Mouse (Mus musculus): ENCODE results near the gene Adm. TPM values are rescaled to one million over a fixed set of nuclear protein-coding genes. Genes with fewer than 3 reads are reported as not detected.
"Not testable (repeated sequence)": the region's sequence is repeated elsewhere in the genome, so short reads cannot be mapped to it uniquely, and the experiment has no call there.

Gene Adm
- not detected in 2 replicates for polyA plus RNA-seq (2012)

- Histone ChIP-seq H3K4me3 (replicated peaks) (peak within 1 kb of the TSS; percentile 23), H3K9me3 (ENCODE audit: control insufficient read depth, low read length) (peaks cover 2% of the 10 kb centered on the region; the same call in 1 of the 2 replicates), H3K27me3 (ENCODE audit: control insufficient read depth) (peaks cover 80% of the 10 kb centered on the region), H3K4me1 (ENCODE audit: control insufficient read depth) (no peaks in the 10 kb centered on the region; the same call in 1 of the 2 replicates), H3K36me3 (ENCODE audit: control insufficient read depth) (no peaks in the 10 kb centered on the region)
- TF ChIP-seq GATA1 (IDR thresholded peaks at IDR 0.05; ENCODE audit: low read length) = no peak
- TF ChIP-seq TAL1 (IDR thresholded peaks at IDR 0.05; ENCODE audit: low read length) = no peak
Measured at GRCm38 (mm10) chr7:110627486-110628272, at the start of gene Adm. TSS of gene Adm (plus strand) at chr7:110627661.

DNA sequence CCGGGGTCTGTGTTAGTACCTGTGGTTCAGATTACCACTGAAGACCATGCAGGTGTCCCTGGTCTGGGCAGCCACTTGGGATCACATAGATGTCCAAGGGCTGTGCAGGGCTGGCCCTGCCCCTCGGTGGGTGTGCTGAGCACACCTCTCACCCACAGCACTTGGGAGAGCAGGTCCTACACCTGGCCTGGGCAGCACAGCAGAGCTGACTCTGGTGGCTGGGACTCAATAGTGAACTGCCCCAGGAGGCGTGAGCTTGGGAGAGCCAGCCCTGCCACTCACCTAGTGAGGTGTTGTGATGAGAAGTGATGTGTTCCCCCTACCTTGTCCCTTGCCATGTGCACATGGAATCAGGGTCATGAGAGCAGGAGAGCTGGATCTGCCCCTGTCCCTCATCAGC, 43.8 kb upstream of the Adm start:
- Histone ChIP-seq H3K9me3 (ENCODE audit: control insufficient read depth, low read length) (no peaks in the 10 kb centered on the region), H3K4me3 (replicated peaks) (no peak overlapping the region), H3K36me3 (ENCODE audit: control insufficient read depth) (no peaks in the 10 kb centered on the region), H3K27me3 (ENCODE audit: control insufficient read depth) (no peaks in the 10 kb centered on the region), H3K4me1 (ENCODE audit: control insufficient read depth) (no peaks in the 10 kb centered on the region)
- TF ChIP-seq GATA1 (IDR thresholded peaks at IDR 0.05; ENCODE audit: low read length) (no peak), TAL1 (IDR thresholded peaks at IDR 0.05; ENCODE audit: low read length) (no peak)

DNA sequence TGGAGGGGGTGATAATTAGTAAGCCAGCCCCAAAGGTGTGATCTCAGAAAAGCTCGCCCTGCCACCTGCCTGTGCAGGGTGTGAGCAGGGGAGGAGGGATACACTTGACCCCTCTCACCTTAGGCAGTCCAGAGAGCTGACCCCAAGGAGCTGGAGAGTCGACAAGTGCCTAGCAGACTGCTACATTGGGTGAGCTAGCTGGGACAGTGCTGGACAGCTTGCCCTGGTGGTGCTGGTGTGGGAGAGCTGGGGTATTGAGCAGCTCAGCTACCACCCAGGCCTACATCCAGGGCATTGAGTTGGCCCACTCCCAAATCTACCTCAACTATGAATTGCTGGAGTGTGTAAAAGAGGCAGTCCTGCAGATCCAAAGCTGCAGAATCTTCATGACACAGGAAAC, 43.3 kb upstream of the Adm start:
- H3K36me3 ChIP-seq (ENCODE audit: control insufficient read depth) = no peaks in the 10 kb centered on the region

DNA sequence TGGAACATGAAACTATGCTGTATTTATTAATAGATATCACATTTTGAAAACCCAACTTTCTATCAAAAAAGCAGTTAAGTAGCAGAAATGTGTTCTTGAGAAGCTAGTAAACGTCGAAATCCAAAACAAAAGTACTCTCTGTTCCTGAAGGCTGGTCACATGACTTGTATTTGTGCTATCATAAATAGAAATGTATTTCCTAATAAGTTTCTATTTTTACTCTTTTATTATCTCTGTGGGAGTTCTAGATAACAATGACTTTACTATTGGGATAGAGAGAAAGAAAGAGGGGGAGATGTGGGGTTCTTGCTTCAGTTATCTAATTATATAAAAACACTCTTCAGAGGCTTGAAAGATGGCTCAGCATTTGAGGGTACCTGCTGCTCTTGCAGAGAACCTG, 42.2 kb upstream of the Adm start:
- no peak for TF ChIP-seq GATA1 (IDR thresholded peaks at IDR 0.05; ENCODE audit: low read length)
- Histone ChIP-seq H3K4me1 (ENCODE audit: control insufficient read depth) (no peaks in the 10 kb centered on the region), H3K36me3 (ENCODE audit: control insufficient read depth) (no peaks in the 10 kb centered on the region), H3K4me3 (replicated peaks) (no peak overlapping the region), H3K27me3 (ENCODE audit: control insufficient read depth) (no peaks in the 10 kb centered on the region), H3K9me3 (ENCODE audit: control insufficient read depth, low read length) (no peaks in the 10 kb centered on the region)

More for the DNA sequence above, 43.3 kb upstream of the Adm start:
- H3K9me3 ChIP-seq (ENCODE audit: control insufficient read depth, low read length) = no peaks in the 10 kb centered on the region
- TF ChIP-seq TAL1 (IDR thresholded peaks at IDR 0.05; ENCODE audit: low read length) = no peak
- TF ChIP-seq GATA1 (IDR thresholded peaks at IDR 0.05; ENCODE audit: low read length) = no peak
- no peak overlapping the region for H3K4me3 ChIP-seq (replicated peaks)
- H3K4me1 ChIP-seq (ENCODE audit: control insufficient read depth) = no peaks in the 10 kb centered on the region
- H3K27me3 ChIP-seq (ENCODE audit: control insufficient read depth) = no peaks in the 10 kb centered on the region

GRCm38 (mm10) chr7:110587721-110588120, 39.7 kb upstream of the Adm start:
- Histone ChIP-seq H3K9me3 (ENCODE audit: control insufficient read depth, low read length) (no peaks in the 10 kb centered on the region), H3K36me3 (ENCODE audit: control insufficient read depth) (no peaks in the 10 kb centered on the region), H3K4me3 (replicated peaks) (no peak overlapping the region), H3K4me1 (ENCODE audit: control insufficient read depth) (no peaks in the 10 kb centered on the region), H3K27me3 (ENCODE audit: control insufficient read depth) (no peaks in the 10 kb centered on the region)
- TF ChIP-seq TAL1 (IDR thresholded peaks at IDR 0.05; ENCODE audit: low read length) = no peak
- TF ChIP-seq GATA1 (IDR thresholded peaks at IDR 0.05; ENCODE audit: low read length) = no peak

DNA sequence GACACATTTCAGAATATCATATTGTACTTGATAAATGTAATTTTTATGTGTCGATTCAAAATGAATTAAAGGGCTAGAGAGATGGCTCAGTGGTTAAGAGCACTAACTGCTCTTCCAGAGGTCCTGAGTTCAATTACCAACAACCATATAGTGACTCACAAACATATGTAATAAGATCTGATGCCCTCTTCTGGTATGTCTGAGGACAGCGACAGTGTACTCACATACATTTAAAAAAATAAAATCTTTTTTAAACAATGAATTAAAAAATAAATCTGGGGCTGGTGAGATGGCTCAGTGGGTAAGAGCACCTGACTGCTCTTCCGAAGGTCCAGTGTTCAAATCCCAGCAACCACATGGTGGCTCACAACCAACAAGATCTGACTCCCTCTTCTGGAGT, 33.5 kb upstream of the Adm start:
- H3K27me3 ChIP-seq (ENCODE audit: control insufficient read depth); H3K4me3 ChIP-seq (replicated peaks); H3K4me1 ChIP-seq (ENCODE audit: control insufficient read depth); H3K9me3 ChIP-seq (ENCODE audit: control insufficient read depth, low read length); H3K36me3 ChIP-seq (ENCODE audit: control insufficient read depth): not testable (repeated sequence)

- H3K9me3 ChIP-seq (ENCODE audit: control insufficient read depth, low read length) = no peaks in the 10 kb centered on the region
- no peaks in the 10 kb centered on the region for H3K36me3 ChIP-seq (ENCODE audit: control insufficient read depth)
- H3K4me3 ChIP-seq (replicated peaks) = no peak overlapping the region
- H3K27me3 ChIP-seq (ENCODE audit: control insufficient read depth) = no peaks in the 10 kb centered on the region
- no peaks in the 10 kb centered on the region for H3K4me1 ChIP-seq (ENCODE audit: control insufficient read depth)
- TF ChIP-seq TAL1 (IDR thresholded peaks at IDR 0.05; ENCODE audit: low read length) (no peak), GATA1 (IDR thresholded peaks at IDR 0.05; ENCODE audit: low read length) (no peak)
Measured at GRCm38 (mm10) chr7:110597141-110597540, 30.3 kb upstream of the Adm start.

- Histone ChIP-seq H3K9me3 (ENCODE audit: control insufficient read depth, low read length) (no peaks in the 10 kb centered on the region), H3K27me3 (ENCODE audit: control insufficient read depth) (no peaks in the 10 kb centered on the region), H3K4me3 (replicated peaks) (no peak overlapping the region), H3K4me1 (ENCODE audit: control insufficient read depth) (no peaks in the 10 kb centered on the region), H3K36me3 (ENCODE audit: control insufficient read depth) (no peaks in the 10 kb centered on the region)
- no peak for TF ChIP-seq TAL1 (IDR thresholded peaks at IDR 0.05; ENCODE audit: low read length)
- no peak for TF ChIP-seq GATA1 (IDR thresholded peaks at IDR 0.05; ENCODE audit: low read length)
Measured at GRCm38 (mm10) chr7:110605476-110605875, 22.0 kb upstream of the Adm start.

DNA sequence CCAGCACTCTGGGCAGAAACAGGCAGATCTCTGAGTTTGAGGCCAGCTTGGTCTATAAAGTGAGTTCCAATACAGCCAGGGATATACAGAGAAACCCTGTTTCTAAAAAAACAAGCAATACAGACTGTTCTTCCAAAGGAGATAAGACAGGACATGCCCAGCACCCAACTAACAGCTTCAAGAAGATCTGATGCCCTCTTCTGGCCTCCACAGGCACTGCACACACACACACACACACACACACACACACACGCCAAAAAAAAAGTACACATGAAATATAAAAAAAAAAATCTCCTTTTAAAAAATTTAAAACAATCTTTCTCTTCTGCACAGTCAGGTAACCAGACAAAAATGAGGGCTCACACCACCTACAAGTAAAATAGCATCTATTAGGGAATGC, 20.6 kb upstream of the Adm start:
- H3K27me3 ChIP-seq (ENCODE audit: control insufficient read depth) = peaks cover 8% of the 10 kb centered on the region
- no peak for TF ChIP-seq GATA1 (IDR thresholded peaks at IDR 0.05; ENCODE audit: low read length)
- no peak for TF ChIP-seq TAL1 (IDR thresholded peaks at IDR 0.05; ENCODE audit: low read length)
- no peaks in the 10 kb centered on the region for H3K9me3 ChIP-seq (ENCODE audit: control insufficient read depth, low read length)
- H3K36me3 ChIP-seq (ENCODE audit: control insufficient read depth) = no peaks in the 10 kb centered on the region
- no peak overlapping the region for H3K4me3 ChIP-seq (replicated peaks)
- H3K4me1 ChIP-seq (ENCODE audit: control insufficient read depth) = no peaks in the 10 kb centered on the region

All from erythroblast, embryonic 14.5 days (primary cell).